Mouse (Mus musculus): ENCODE results near the gene Avpr1a.

The Avpr1a gene

DNA sequence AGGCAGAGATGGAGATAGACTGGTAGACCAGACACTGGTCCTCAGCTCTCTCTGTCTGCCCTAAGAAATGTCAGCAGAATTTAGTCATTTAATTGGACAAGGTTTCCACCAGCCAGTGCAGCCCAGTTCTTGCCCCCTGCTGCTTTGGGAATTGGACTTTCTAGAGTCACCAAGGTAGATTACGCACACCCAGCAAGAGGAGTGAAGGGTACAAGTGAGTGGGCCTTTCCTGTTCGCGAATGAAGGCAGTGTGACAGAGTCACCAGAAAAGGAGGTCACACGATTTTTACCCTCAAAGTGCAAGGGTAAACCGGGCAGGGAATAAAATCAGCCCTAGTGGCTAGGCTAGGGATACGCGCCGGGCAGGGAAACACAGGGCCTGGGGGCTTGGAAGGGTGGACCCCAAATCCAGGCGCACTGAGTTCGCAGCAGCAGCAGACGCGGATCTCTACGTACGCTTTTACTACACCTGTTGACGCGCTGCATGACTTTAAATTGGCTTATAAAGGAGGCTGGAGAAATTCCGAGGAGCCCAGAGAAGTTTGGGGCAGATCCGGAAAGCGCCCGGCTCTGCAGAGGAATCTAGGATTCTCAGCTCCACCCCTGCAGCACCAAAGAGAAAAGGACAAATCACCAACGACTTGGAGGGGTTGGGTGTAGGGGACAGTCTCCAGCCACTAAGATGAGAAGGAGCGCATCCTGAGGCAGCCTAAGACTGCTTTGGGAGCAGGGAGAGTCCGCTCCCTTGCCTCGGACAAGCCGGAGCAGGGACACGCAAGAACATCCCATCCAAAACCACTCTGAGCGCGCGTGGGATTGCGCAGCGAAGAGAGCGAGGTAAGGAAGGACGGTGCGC is at the start of gene Avpr1a:
TSS of gene Avpr1a (plus strand) at position 639 of the 856 bp plus-strand sequence.
- DNase-seq (ENCODE audit: low spot score) = no peak

- no peak for DNase-seq (ENCODE audit: low spot score)
These were observed 46.0 kb upstream of the Avpr1a start for GRCm38 (mm10) chr10:122402270-122402669.

- no peak for DNase-seq (ENCODE audit: low spot score)
These were observed 42.0 kb upstream of the Avpr1a start for GRCm38 (mm10) chr10:122406333-122406732.

DNA sequence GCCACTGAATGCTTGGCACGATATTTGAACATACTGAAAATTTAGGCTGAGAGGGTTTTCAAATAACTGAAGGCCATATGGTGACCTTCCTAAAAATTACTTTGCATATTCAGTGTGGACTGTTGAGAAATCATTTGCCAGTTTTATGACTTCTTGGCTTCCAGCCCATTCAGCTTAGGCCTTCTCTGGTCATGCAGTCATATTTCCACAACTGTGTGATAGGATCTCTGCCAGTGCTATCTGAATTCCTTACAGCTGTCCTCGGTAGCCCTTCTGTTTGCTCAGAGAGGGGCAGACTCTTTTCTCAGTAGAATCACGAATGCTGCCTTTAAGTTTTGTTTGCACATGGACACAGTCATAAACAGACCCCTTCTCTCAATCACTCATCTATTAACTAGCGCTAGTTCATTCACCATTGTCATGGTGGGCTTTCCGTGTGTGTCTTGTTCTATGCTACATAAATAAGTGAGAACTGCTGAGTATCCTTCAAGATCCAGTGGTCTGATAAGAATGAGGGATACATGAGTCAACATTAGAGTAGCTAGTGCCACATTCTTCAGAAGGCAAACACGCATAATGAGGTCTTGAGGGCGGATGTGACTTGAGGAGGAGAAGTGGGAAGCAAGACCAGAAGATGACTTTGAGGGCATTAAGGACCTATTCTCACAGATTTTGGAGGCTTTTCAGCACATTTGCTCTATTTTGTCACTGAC is 39.4 kb upstream of the Avpr1a start:
- DNase-seq (ENCODE audit: low spot score) = no peak

DNA sequence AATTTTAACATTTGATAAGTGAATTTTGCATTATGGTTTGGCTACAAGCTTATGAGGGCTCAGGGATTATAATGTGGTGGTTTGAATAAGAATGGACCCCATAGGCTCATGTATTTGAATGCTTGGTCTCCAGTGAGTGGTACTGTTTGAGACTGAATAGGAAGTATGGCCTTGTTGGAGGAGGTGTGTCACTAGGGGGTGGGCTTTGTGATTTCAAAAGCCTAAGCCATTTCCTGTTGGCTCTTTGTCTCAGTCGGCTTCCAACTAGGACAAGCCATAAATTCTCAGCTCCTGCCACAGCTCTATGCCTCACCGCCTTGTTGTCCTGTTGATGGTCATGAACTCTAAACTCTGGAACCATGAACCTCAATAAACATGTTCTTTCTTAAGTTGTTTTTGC is 37.5 kb upstream of the Avpr1a start:
- no peak for DNase-seq (ENCODE audit: low spot score)

DNA sequence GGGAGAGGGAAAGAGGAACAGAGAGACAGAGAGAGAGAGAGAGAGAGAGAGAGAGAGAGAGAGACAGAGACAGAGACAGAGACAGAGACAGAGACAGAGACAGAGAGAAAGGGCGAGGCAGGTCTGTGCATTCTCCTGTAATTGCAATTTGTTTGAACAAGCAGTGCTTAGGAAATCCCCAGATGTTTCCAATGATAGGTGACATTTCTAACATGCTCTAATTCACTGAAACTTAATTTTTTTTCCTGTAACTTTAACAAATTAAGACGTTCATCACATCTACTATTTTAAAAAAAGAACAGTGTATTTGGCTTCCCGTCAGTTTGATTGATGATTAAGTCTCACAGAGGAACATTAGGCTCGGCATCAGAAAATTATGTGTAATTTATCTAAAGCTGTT is 15.6 kb upstream of the Avpr1a start:
- no peak for DNase-seq (ENCODE audit: low spot score)

DNA sequence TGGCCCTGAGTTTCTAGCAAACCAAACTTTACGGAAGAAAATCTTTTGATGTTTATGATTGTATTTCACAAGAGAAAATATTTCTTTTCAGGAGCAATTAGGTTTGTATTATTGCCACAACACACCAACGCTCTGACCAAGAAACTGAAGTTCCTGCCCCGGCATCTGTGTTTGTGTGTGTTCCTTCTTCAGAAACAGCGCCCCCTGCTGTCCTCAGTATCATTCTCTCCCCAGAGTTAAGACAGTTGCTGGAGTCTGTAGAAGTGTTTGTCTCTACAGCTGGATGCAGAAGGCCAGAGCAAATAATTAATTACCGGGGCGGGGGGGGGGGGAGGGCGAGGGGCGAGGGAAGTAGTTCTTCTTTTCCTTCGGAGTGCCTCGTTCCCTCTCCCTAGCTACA is 1.0 kb upstream of the Avpr1a start:
- DNase-seq (ENCODE audit: low spot score) = no peak

DNA sequence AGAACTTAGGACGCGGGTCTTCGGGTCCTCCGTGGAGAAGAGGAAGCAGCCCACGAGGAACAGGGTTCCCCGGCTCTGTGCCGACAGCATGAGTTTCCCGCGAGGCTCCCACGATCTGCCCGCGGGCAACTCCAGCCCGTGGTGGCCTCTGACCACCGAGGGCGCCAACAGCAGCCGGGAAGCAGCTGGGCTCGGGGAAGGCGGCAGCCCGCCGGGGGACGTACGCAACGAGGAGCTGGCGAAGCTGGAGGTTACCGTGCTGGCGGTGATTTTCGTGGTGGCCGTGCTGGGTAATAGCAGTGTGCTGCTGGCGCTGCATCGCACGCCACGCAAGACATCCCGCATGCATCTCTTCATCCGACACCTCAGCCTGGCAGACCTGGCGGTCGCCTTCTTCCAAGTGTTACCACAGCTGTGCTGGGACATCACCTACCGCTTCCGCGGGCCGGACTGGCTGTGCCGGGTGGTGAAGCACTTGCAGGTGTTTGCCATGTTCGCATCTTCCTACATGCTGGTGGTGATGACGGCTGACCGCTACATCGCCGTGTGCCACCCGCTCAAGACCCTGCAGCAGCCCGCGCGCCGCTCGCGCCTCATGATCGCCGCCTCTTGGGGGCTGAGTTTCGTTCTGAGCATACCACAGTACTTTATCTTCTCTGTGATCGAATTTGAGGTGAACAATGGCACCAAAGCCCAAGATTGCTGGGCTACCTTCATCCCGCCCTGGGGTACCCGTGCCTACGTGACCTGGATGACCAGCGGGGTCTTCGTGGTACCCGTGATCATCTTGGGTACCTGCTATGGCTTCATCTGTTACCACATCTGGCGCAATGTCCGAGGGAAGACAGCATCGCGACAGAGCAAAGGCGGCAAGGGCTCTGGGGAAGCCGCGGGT is 665 bp downstream of the Avpr1a start:
- DNase-seq (ENCODE audit: low spot score) = no peak

- DNase-seq (ENCODE audit: low spot score) = no peak
These were observed 1.6 kb downstream of the Avpr1a start for GRCm38 (mm10) chr10:122449856-122450255.

DNA sequence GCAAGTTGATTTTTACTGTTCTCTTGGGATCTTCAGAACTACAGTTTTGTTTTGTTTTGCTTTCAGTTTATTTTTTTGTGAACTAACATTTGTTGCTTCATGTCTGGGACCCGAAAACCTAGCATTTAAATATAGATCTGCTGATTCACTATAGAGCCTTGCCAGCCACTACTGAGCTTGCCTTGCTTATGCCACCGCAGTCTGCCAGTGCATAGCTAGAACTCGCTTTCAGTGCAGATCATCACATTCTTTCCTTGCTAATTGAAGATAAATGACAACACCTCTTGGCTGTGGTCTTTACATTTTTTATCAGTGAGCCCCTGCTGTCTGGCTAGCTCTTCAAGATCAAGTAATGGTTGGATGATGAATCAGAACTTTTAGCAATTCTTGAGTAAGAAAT is 5.2 kb downstream of the Avpr1a start:
- no peak for DNase-seq (ENCODE audit: low spot score)

DNA sequence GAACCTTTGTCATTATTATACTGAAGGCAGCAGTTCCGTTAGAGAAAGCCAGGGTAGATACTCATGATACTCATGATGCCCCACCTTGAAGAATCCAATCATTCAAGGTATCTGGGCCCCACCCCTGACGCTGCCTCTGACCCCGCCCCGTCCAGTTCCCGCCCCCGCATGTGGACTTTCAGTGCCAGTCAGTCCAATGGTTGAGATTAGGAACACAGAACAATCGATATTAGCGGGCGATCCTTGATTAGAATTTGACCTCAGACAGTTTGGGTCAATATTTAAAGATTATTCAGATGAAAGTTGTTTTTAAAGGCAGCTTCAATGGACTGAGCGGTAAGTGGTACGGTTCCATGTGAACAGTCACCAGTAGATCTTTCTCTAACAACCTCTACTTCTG is 7.5 kb downstream of the Avpr1a start:
- DNase-seq (ENCODE audit: low spot score) = no peak

GRCm38 (mm10) chr10:122476846-122477245 is 28.5 kb downstream of the Avpr1a start:
- DNase-seq (ENCODE audit: low spot score) = no peak

GRCm38 (mm10) chr10:122498551-122498950 is 50.3 kb downstream of the Avpr1a start:
- no peak for DNase-seq (ENCODE audit: low spot score)

- no peak for DNase-seq (ENCODE audit: low spot score)
These were observed 51.0 kb downstream of the Avpr1a start for GRCm38 (mm10) chr10:122499306-122499705.

All from MN1 (cell line).